Mouse (Mus musculus): ENCODE measurements around the gene Amdhd2. TPM values are rescaled to one million over a fixed set of nuclear protein-coding genes. Genes with fewer than 3 reads are reported as not detected.

The Amdhd2 gene
- polyA plus RNA-seq, 1 experiment, result 25.3 TPM

DNA sequence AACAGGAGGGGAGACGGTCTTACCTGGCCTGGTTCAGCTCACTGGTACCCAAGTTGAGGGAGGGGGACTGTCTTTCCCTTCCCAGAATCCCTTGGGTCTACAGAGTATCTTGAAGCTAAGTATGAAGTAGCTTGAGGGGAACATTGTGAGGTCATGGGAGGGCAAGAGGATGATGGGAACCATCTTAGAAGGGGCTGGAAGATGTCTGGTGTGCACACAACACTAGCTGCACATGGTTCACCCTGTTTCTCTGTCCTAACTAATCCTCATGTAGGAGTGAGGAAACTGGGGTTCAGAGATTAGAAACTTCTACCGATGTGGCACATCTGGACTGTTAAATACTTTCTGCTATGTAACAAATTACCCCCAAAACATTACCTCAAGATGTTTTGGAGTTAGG lies 12.7 kb downstream of the Amdhd2 start, which contains the start of gene Pdpk1:
Gene Pdpk1, minus strand, starts transcription at position 101 of the 400 bp plus-strand sequence.
- Histone ChIP-seq H3K9ac (ENCODE audit: low read depth, poor library complexity, severe bottlenecking) (peak within 1 kb of the TSS; percentile 33; the same call in 1 of the 2 replicates), H3K27ac (ENCODE audit: insufficient read depth, low read length) (peak within 1 kb of the TSS; percentile 6; the same call in 1 of the 2 replicates), H3K4me3 (ENCODE audit: low read depth, low read length) (peak within 1 kb of the TSS; percentile 49)

DNA sequence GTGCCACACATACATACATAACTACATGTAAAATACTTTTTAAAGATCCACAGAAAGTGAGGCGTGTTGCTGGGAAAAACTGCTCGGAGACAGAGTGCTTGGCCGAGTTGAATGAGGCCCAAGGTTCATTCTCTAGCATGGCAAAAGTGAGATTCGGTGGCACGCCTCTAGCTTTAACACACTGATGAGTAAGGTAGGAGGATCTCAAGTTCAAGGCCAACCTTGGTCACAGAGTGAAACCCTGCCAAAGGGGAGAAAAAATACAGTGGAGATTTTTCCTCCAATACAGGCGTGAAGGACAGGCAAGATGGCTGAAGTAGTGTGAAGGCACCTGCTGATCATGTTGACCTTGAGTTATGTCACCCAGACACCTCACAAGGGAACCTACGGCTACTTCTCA lies 14.1 kb downstream of the Amdhd2 start:
- TF ChIP-seq POLR2A (IDR thresholded peaks at IDR 0.05; ENCODE audit: insufficient read depth, low read length) (no peak), CTCF (IDR thresholded peaks at IDR 0.05; ENCODE audit: low read depth, low read length) (no peak), EP300 (IDR thresholded peaks at IDR 0.05; ENCODE audit: insufficient read depth, low read depth, low read length) (no peak)
- no peaks in the 10 kb centered on the region for H3K9me3 ChIP-seq (replicated peaks; ENCODE audit: control insufficient read depth, insufficient read depth, low read length, poor library complexity, severe bottlenecking)
- H3K4me3 ChIP-seq (ENCODE audit: low read depth, low read length), result no peak overlapping the region
- no peaks in the 10 kb centered on the region for H3K27me3 ChIP-seq (ENCODE audit: control insufficient read depth, insufficient read depth, low read length, poor library complexity, severe bottlenecking)
- no peak overlapping the region for H3K9ac ChIP-seq (ENCODE audit: low read depth, poor library complexity, severe bottlenecking)
- no peaks in the 10 kb centered on the region for H3K4me1 ChIP-seq (ENCODE audit: control insufficient read depth, insufficient read depth, low read length)
- H3K36me3 ChIP-seq (ENCODE audit: control insufficient read depth, insufficient read depth, low read length, poor library complexity, severe bottlenecking), result no peaks in the 10 kb centered on the region
- no peak overlapping the region for H3K27ac ChIP-seq (ENCODE audit: insufficient read depth, low read length)

More for the DNA sequence above, 12.7 kb downstream of the Amdhd2 start, which contains the start of gene Pdpk1:
- TF ChIP-seq EP300 (IDR thresholded peaks at IDR 0.05; ENCODE audit: insufficient read depth, low read depth, low read length) (no peak), POLR2A (IDR thresholded peaks at IDR 0.05; ENCODE audit: insufficient read depth, low read length) (no peak), CTCF (IDR thresholded peaks at IDR 0.05; ENCODE audit: low read depth, low read length) (no peak)
- Histone ChIP-seq H3K9me3 (replicated peaks; ENCODE audit: control insufficient read depth, insufficient read depth, low read length, poor library complexity, severe bottlenecking) (no peaks in the 10 kb centered on the region), H3K27me3 (ENCODE audit: control insufficient read depth, insufficient read depth, low read length, poor library complexity, severe bottlenecking) (no peaks in the 10 kb centered on the region), H3K36me3 (ENCODE audit: control insufficient read depth, insufficient read depth, low read length, poor library complexity, severe bottlenecking) (no peaks in the 10 kb centered on the region), H3K4me1 (ENCODE audit: control insufficient read depth, insufficient read depth, low read length) (no peaks in the 10 kb centered on the region)

DNA sequence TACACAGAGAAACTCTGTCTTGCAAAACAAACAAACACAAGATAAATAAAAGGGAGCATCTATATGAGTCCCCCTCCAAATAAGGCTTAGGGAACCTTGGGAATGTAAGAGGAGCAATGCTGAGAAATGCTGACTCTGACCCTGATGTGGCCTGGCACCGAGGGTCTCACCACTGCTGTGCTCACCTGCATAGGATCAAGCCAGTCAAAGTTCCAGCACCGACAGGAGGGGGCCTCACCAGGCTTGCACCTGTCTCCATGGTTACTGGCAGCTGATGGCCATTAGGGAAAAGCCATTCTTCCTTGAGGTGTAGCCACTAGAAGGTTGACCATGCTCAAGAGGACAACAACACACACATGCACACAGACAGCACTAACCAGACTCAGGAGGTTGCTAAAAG lies 20.7 kb downstream of the Amdhd2 start:
- H3K4me3 ChIP-seq (ENCODE audit: low read depth, low read length), result no peak overlapping the region

DNA sequence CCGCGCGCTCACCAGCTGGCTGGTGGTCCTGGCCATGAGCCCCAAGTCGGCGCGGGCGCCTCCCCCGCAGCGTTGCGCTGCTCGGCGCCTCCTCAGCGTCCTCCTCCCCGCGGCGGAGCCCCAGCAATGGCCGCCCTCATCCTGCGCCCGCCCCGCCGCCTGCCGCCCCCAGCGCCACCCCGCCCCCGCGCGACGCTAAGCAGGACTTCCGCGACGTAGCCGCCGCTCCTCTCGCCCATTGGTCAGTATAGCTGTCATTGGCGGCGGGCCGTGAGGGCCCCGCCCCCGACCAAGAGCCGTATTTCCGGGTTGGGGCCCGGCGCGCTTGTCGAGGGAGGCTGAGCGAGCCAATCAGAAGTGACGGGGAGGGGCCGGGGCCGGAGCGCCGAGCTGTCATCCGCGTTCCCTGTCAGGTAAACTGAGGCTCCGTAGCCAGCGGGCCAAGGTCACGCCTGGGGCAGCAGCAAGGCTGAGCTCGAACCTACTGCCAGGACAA lies 22.1 kb downstream of the Amdhd2 start:
- Histone ChIP-seq H3K27me3 (ENCODE audit: control insufficient read depth, insufficient read depth, low read length, poor library complexity, severe bottlenecking) (no peaks in the 10 kb centered on the region), H3K9ac (ENCODE audit: low read depth, poor library complexity, severe bottlenecking) (peak overlapping the region; percentile 96), H3K4me3 (ENCODE audit: low read depth, low read length) (peak overlapping the region; percentile 99), H3K27ac (ENCODE audit: insufficient read depth, low read length) (no peak overlapping the region), H3K9me3 (replicated peaks; ENCODE audit: control insufficient read depth, insufficient read depth, low read length, poor library complexity, severe bottlenecking) (no peaks in the 10 kb centered on the region), H3K36me3 (ENCODE audit: control insufficient read depth, insufficient read depth, low read length, poor library complexity, severe bottlenecking) (no peaks in the 10 kb centered on the region), H3K4me1 (ENCODE audit: control insufficient read depth, insufficient read depth, low read length) (no peaks in the 10 kb centered on the region)
- TF ChIP-seq CTCF (IDR thresholded peaks at IDR 0.05; ENCODE audit: low read depth, low read length), result no peak
- TF ChIP-seq EP300 (IDR thresholded peaks at IDR 0.05; ENCODE audit: insufficient read depth, low read depth, low read length), result no peak
- TF ChIP-seq POLR2A (IDR thresholded peaks at IDR 0.05; ENCODE audit: insufficient read depth, low read length), result no peak

More for the DNA sequence above, 20.7 kb downstream of the Amdhd2 start:
- Histone ChIP-seq H3K27me3 (ENCODE audit: control insufficient read depth, insufficient read depth, low read length, poor library complexity, severe bottlenecking) (no peaks in the 10 kb centered on the region), H3K27ac (ENCODE audit: insufficient read depth, low read length) (no peak overlapping the region), H3K4me1 (ENCODE audit: control insufficient read depth, insufficient read depth, low read length) (no peaks in the 10 kb centered on the region), H3K36me3 (ENCODE audit: control insufficient read depth, insufficient read depth, low read length, poor library complexity, severe bottlenecking) (no peaks in the 10 kb centered on the region), H3K9ac (ENCODE audit: low read depth, poor library complexity, severe bottlenecking) (no peak overlapping the region), H3K9me3 (replicated peaks; ENCODE audit: control insufficient read depth, insufficient read depth, low read length, poor library complexity, severe bottlenecking) (no peaks in the 10 kb centered on the region)
- TF ChIP-seq EP300 (IDR thresholded peaks at IDR 0.05; ENCODE audit: insufficient read depth, low read depth, low read length), result no peak
- no peak for TF ChIP-seq CTCF (IDR thresholded peaks at IDR 0.05; ENCODE audit: low read depth, low read length)
- no peak for TF ChIP-seq POLR2A (IDR thresholded peaks at IDR 0.05; ENCODE audit: insufficient read depth, low read length)

DNA sequence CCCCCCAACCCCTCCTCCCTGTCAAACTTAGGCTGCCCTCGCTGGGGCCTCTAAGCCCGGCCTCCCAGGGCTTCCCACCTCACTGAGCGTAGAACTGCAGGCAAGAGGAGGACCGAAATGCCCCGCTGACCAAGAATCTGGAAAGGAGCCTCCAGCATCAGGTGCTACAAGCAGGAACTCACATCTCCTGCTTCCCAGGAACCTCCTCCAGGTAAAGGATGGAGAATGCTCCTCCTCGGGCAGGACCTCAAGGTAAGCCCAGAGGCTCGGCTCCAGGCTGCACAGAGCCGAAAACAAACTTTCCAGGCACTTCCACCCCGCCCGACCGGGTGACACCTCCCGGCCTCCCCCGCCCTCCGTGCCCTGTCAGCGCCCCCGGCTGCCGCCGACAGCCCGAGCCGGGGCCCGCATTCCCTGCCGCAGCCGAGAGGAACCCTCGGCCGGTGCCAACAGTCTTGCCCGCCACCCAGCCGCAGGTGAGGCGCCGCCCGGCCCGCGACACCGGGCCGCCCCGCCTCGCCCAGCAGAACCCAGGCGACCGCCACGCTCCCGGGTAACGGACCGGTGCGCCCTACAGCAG lies 22.6 kb downstream of the Amdhd2 start:
- TF ChIP-seq EP300 (IDR thresholded peaks at IDR 0.05; ENCODE audit: insufficient read depth, low read depth, low read length), result no peak
- no peak for TF ChIP-seq POLR2A (IDR thresholded peaks at IDR 0.05; ENCODE audit: insufficient read depth, low read length)
- TF ChIP-seq CTCF (IDR thresholded peaks at IDR 0.05; ENCODE audit: low read depth, low read length), result no peak
- Histone ChIP-seq H3K4me3 (ENCODE audit: low read depth, low read length) (peak overlapping the region; percentile 99), H3K27ac (ENCODE audit: insufficient read depth, low read length) (no peak overlapping the region), H3K4me1 (ENCODE audit: control insufficient read depth, insufficient read depth, low read length) (no peaks in the 10 kb centered on the region), H3K27me3 (ENCODE audit: control insufficient read depth, insufficient read depth, low read length, poor library complexity, severe bottlenecking) (no peaks in the 10 kb centered on the region), H3K9me3 (replicated peaks; ENCODE audit: control insufficient read depth, insufficient read depth, low read length, poor library complexity, severe bottlenecking) (no peaks in the 10 kb centered on the region), H3K36me3 (ENCODE audit: control insufficient read depth, insufficient read depth, low read length, poor library complexity, severe bottlenecking) (no peaks in the 10 kb centered on the region), H3K9ac (ENCODE audit: low read depth, poor library complexity, severe bottlenecking) (peak overlapping the region; percentile 96)

DNA sequence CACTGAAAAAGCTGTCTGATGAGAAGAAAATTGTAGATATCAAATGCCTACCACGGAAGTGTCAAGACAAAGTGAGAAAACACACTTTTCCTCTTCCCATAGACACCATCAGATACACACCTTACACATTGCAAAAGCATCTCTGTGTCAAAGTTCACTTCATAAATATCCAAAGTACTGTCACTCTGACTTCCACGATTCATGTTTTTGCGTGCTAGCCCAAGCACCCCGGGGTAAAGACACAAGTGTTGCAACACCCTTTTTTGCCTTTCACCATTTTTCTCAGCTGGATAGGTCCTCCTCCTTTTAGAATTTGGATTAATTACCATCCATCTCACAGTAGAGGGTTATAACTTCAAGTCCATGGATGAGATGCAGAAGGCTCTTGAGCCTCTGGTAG lies 23.6 kb downstream of the Amdhd2 start:
- no peaks in the 10 kb centered on the region for H3K27me3 ChIP-seq (ENCODE audit: control insufficient read depth, insufficient read depth, low read length, poor library complexity, severe bottlenecking)
- H3K36me3 ChIP-seq (ENCODE audit: control insufficient read depth, insufficient read depth, low read length, poor library complexity, severe bottlenecking), result no peaks in the 10 kb centered on the region
- no peak overlapping the region for H3K4me3 ChIP-seq (ENCODE audit: low read depth, low read length)
- TF ChIP-seq EP300 (IDR thresholded peaks at IDR 0.05; ENCODE audit: insufficient read depth, low read depth, low read length) (no peak), CTCF (IDR thresholded peaks at IDR 0.05; ENCODE audit: low read depth, low read length) (no peak), POLR2A (IDR thresholded peaks at IDR 0.05; ENCODE audit: insufficient read depth, low read length) (no peak)
- peak overlapping the region; percentile 96; the same call in 1 of the 2 replicates for H3K9ac ChIP-seq (ENCODE audit: low read depth, poor library complexity, severe bottlenecking)
- H3K27ac ChIP-seq (ENCODE audit: insufficient read depth, low read length), result no peak overlapping the region
- H3K4me1 ChIP-seq (ENCODE audit: control insufficient read depth, insufficient read depth, low read length), result no peaks in the 10 kb centered on the region
- no peaks in the 10 kb centered on the region for H3K9me3 ChIP-seq (replicated peaks; ENCODE audit: control insufficient read depth, insufficient read depth, low read length, poor library complexity, severe bottlenecking)

All from ES-Bruce4 (cell line).